Mouse (Mus musculus) retina, postnatal 1 day (tissue): Measurements from ENCODE around the gene Fbxl21.

Source experiments
- DNase-seq: peaks from one replicate; pipeline ENCODE4 v3.0.0-alpha.2; 2012

Gene Fbxl21

DNA sequence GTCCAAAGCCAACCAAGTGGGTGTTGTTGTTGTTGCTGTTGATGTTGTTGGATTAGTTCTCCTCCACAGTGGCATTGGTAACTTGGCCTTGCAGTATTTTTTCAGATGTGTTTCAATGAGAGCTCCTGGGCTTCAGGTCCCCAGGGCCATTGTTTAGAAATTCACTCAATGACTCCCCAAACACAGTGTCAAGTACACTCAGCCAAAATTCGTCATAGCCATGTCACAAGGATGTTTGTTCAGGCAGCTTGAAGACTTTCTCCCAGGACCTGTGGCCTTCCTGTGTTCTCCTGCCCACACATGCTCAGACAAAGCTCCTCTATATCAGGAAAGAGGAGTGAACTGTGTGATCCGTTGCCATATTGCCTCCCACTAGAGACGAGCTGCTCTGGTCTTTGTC is 63.8 kb downstream of the Fbxl21 start:
- no peak for DNase-seq
